Mouse (Mus musculus) limb, embryonic 10.5 days (tissue): ENCODE results near the gene Actl6a. TPM values are rescaled to one million over a fixed set of nuclear protein-coding genes. Genes with fewer than 3 reads are reported as not detected.
"Not testable (repeated sequence)": the region's sequence is repeated elsewhere in the genome, so short reads cannot be mapped to it uniquely, and the experiment has no call there.

ENCODE experiments used
- DNase-seq: peaks from one replicate; pipeline ENCODE4 v3.0.0-alpha.2; 2017; ENCODE audit warnings: low spot score
- H3K27ac ChIP-seq: fragments of 300-500 bp; sonication (generic); 2 replicates; pipeline ENCODE4 v1.5.1; 2016; ENCODE audit warnings: mild to moderate bottlenecking
- H3K27me3 ChIP-seq: fragments of 300-500 bp; sonication (generic); 2 replicates; pipeline ENCODE4 v1.6.1; 2016; ENCODE audit warnings: low read depth, mild to moderate bottlenecking; ENCODE audit not compliant: poor library complexity, severe bottlenecking
- H3K36me3 ChIP-seq: fragments of 300-500 bp; sonication (generic); 2 replicates; pipeline ENCODE4 v1.6.1; 2016; ENCODE audit warnings: mild to moderate bottlenecking, moderate library complexity
- H3K4me1 ChIP-seq: fragments of 300-500 bp; sonication (generic); 2 replicates; pipeline ENCODE4 v1.6.1; 2016
- H3K4me3 ChIP-seq: fragments of 300-500 bp; sonication (generic); 2 replicates; pipeline ENCODE4 v1.5.1; 2016; ENCODE audit warnings: mild to moderate bottlenecking, moderate library complexity
- H3K9me3 ChIP-seq: fragments of 300-500 bp; sonication (generic); replicated peaks from 2 replicates; pipeline ENCODE4 v1.6.1; 2016; ENCODE audit warnings: mild to moderate bottlenecking
- WGBS: fragments of 180-500 bp; shearing (Covaris S2); methylation state at CpG from one replicate; pipeline ENCODE4 v1.1.7; 2016; 5-methylcytosine and 5-hydroxymethylcytosine counted together
- polyA plus RNA-seq: library from polyadenylated mRNA; unstranded; fragments of >200 nt; fragmentation: Nextera tagmentation; extraction: Ambion mirVana; gene quantifications from 2 replicates; pipeline ENCODE4 v1.2.1, GENCODE M21; 2016

The Actl6a gene
- polyA plus RNA-seq, 1 experiment from 2014 or later = 278 TPM

DNA sequence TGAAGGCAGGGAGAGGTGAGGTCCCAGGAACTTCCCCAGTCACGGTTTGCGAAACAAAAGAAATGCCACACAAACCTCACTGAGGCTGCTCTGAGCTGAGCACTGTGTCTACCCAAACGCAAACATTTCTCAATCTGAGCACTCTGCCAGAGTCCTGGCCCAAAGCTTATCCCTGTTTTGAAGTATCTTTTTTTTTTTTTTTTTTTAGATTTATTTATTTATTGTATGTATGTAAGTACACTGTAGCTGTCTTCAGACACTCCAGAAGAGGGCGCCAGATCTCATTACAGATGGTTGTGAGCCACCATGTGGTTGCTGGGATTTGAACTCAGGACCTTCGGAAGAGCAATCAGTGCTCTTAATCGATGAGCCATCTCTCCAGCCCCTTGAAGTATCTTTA is 2.1 kb upstream of the Actl6a start:
- H3K9me3 ChIP-seq, H3K27me3 ChIP-seq, H3K4me1 ChIP-seq, H3K36me3 ChIP-seq, H3K27ac ChIP-seq, DNase-seq, H3K4me3 ChIP-seq: not testable (repeated sequence)
- 91% methylated on average over 6 of the region's 6 CpGs for WGBS

DNA sequence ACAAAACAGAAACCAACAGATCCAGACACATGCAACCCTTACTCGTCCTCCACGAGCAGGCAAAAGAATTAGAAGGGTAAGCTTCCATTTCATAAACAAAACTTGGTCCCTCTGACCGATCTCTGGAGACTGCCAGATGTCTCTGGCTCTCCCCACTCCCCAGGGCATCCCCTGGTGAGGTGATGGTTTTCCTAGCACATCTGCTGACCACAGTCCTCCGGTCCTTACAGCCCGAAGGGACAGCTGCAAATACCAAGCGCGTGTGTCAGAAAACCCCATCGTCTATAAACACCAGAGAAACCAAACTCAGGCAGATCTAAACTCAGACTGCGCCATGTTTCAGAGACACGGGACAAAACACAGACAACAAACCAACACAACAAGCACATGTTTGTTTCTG is 1.5 kb upstream of the Actl6a start:
- DNase-seq, H3K9me3 ChIP-seq, H3K27ac ChIP-seq, H3K36me3 ChIP-seq, H3K27me3 ChIP-seq, H3K4me1 ChIP-seq, H3K4me3 ChIP-seq: not testable (repeated sequence)
- WGBS = 90% methylated on average over 10 of the region's 10 CpGs

DNA sequence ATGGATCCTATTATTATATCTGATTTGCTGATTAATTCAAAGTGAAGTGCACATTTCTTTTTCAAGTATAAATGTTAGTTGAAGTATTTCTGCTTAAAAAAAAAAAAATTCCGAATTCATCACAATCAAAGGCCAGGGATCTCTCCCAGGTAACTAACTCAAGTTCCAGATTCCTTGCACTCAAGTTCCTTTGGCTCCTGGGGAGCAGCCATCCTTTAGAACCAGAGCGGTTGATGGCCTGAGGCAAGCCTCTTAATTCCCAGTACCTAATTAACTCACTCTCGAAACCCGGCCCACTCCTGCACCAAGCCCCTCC is 1.9 kb downstream of the Actl6a start:
- H3K9me3 ChIP-seq = no peaks in the 10 kb centered on the region
- H3K36me3 ChIP-seq = peaks cover 20% of the 10 kb centered on the region
- H3K27ac ChIP-seq = peak overlapping the region; percentile 95
- peaks cover 6% of the 10 kb centered on the region for H3K4me1 ChIP-seq
- WGBS = 6% methylated on average over 4 of the region's 4 CpGs
- peak overlapping the region; percentile 97 for H3K4me3 ChIP-seq
- H3K27me3 ChIP-seq = no peaks in the 10 kb centered on the region
- DNase-seq = no peak

DNA sequence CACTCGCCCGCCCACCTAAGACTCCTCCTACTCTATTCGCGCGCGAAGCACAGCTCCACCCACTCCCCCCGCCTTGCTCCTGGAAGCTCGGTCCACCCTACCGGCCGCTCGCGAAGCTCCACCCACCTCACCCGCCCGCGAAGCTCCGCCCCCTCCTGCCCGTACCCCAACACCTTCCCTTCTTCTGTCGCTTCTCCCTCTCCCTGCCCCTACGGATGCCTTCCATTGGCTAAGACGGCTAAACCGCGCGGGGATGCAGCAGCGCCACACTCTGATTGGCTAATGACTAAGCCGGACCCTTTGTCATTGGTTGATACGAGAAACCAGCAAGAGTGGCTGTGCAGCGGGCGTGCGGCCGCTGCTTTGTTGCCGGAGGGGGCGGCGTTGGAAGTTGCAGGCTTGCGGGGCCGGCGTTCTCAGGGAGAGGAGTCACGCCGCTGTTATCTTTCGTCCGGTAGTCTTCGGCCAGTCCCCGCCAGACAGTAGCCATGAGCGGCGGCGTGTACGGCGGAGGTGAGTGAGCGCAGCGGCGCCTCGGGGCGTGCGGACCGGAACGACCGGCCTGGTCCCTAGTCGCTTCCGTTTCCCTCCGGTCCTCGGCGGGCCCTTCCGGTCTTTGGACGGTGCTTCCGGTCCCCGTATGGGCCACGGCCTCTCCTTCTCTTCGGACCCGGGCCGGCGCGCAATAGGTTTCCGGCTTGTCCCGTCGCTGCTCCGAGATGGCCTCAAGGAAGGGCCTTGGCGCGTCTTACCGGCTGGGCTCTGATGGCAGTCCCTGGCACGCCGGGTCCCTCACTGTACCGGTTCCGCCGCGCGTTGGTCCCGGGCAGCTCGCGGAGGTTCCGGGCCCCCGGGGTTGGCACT is 2.5 kb downstream of the Actl6a start:
- Histone ChIP-seq H3K4me3 (peak overlapping the region; percentile 97), H3K9me3 (no peaks in the 10 kb centered on the region), H3K4me1 (peaks cover 6% of the 10 kb centered on the region), H3K36me3 (peaks cover 26% of the 10 kb centered on the region), H3K27ac (peak overlapping the region; percentile 95), H3K27me3 (no peaks in the 10 kb centered on the region)
- peak; percentile 97 for DNase-seq
- under 1% methylated on average over 90 of the region's 90 CpGs for WGBS

DNA sequence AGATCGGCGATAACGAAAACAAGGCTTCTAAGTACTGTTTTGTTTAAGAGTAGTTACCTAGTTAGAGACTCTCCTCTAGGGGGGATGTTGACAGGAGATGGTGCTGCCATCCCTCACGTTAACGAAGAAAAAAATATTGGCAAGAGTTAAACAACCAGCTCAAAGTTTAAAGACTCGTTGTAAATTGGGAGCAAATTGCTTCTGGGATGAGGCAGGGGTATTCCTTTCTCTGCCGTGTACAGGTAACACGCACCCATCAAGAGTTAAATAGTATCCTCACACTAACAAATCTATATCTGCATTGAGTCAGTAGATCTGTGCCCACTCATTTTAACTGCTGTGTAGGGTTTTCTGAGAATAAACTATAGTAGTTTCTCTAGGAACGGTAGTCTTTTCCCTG is 3.3 kb downstream of the Actl6a start:
- Histone ChIP-seq H3K27ac (peak overlapping the region; percentile 95), H3K4me1 (peaks cover 6% of the 10 kb centered on the region), H3K27me3 (no peaks in the 10 kb centered on the region), H3K36me3 (peaks cover 34% of the 10 kb centered on the region), H3K4me3 (peak overlapping the region; percentile 97), H3K9me3 (no peaks in the 10 kb centered on the region)
- DNase-seq = no peak
- WGBS = 9% methylated on average over 9 of the region's 9 CpGs

DNA sequence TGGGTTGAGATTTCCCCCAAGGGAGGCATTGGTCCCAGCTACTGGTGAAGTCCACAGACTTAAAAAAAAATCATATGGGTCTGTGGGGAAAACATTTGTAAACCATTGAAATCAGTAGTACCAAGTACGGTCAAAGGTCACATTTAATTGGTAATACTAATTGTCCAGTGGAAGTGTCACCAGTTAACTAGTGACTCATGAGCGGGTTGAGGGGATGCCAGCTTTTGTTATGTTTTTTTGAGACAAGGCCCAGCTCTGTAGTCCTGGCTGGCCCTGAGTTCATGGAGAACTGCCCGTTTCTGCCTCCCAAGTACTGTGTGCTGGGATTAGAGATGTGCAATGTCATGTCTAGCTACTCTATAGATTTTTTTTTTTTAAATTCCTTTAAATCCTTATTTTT is 7.6 kb downstream of the Actl6a start:
- Histone ChIP-seq H3K27me3 (no peaks in the 10 kb centered on the region), H3K4me3 (no peak overlapping the region), H3K36me3 (peaks cover 77% of the 10 kb centered on the region), H3K9me3 (no peaks in the 10 kb centered on the region), H3K27ac (no peak overlapping the region), H3K4me1 (peaks cover 6% of the 10 kb centered on the region)
- no peak for DNase-seq
- 96% methylated on average over 3 of the region's 3 CpGs for WGBS

DNA sequence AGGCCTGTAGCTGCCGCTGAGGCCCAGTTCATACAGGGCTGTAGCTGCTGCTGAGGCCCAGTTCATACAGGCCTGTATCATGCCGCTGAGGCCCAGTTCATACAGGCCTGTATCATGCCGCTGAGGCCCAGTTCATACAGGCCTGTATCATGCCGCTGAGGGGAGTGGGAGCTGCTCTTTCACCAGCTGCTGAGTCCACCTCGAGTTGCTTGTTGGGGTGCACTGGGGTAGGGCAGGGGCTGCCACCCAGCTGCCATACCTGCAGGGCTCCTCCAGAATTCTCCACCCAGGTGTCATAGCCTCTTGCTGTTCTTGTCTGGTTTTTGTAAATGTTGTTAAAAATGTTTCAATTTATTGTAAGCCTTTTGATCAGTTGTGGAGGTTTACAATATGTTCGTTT is 11.3 kb downstream of the Actl6a start:
- H3K9me3 ChIP-seq, H3K27ac ChIP-seq, H3K4me3 ChIP-seq, H3K27me3 ChIP-seq, DNase-seq, H3K4me1 ChIP-seq: not testable (repeated sequence)
- H3K36me3 ChIP-seq = peaks cover 100% of the 10 kb centered on the region
- WGBS = 95% methylated on average over 6 of the region's 6 CpGs

DNA sequence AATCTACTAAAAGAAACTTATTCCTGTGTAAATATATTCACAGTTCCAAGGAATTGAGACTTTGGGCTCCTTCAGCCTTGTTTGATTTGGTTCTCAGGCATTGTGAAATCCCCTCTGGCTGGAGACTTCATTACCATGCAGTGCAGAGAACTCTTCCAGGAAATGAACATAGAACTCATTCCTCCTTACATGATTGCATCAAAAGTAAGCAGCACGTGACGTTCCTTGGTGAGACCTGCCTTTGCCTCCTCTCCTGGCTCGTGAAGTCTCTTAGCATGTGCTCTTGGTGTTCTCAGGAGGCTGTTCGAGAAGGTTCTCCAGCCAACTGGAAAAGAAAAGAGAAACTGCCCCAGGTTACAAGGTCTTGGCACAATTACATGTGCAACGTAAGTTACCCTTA is 12.2 kb downstream of the Actl6a start:
- 94% methylated on average over 5 of the region's 5 CpGs for WGBS
- Histone ChIP-seq H3K27me3 (no peaks in the 10 kb centered on the region), H3K4me3 (no peak overlapping the region), H3K4me1 (no peaks in the 10 kb centered on the region), H3K36me3 (peaks cover 100% of the 10 kb centered on the region), H3K27ac (no peak overlapping the region), H3K9me3 (no peaks in the 10 kb centered on the region)
- no peak for DNase-seq

DNA sequence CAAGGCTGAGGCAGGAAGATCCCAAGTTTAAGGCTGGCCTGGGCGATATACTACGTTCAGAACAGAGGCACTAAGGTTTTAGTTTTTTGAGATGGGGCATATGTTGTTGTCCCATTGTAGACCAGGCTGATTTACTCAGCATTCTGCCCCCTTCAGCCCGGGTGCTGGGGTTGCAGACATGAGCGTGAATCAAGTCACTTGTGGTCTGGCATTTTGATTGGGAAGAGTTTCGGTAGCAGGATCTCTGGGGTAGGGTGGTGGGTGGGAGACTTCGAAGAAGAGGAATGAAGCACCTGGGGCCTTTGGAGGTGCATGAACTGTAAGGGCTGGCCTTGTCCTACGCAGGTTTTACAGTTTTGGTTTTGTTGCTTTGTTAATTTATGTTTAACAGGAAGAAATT is 18.1 kb downstream of the Actl6a start:
- no peak overlapping the region for H3K4me3 ChIP-seq
- 95% methylated on average over 7 of the region's 7 CpGs for WGBS
- H3K4me1 ChIP-seq = no peaks in the 10 kb centered on the region
- no peak for DNase-seq
- peaks cover 99% of the 10 kb centered on the region for H3K36me3 ChIP-seq
- no peaks in the 10 kb centered on the region for H3K27me3 ChIP-seq
- H3K27ac ChIP-seq = no peak overlapping the region
- no peaks in the 10 kb centered on the region for H3K9me3 ChIP-seq

DNA sequence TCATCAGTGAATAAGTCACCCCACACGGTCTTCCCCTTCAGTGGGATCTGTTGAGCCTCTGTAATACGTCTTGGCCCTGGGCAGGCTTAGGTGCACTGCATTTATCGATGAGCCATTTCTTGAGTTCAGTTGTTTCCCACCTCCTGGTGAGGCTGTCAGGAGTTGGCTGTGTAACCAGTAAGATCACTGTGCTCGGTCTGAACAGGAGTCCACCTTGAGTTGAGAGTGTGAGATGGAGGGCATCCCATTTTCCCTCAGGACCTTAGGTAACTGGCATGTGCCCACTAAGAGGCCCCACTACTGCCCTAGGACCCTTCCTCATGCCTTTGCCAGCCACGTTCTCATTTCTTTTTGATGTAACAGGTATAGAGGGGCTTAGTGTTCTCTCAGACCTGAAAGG is 19.9 kb downstream of the Actl6a start:
- WGBS = 91% methylated on average over 5 of the region's 5 CpGs
- Histone ChIP-seq H3K9me3 (no peaks in the 10 kb centered on the region), H3K4me3 (no peak overlapping the region), H3K4me1 (no peaks in the 10 kb centered on the region), H3K27me3 (no peaks in the 10 kb centered on the region), H3K27ac (no peak overlapping the region), H3K36me3 (peaks cover 98% of the 10 kb centered on the region)
- no peak for DNase-seq

DNA sequence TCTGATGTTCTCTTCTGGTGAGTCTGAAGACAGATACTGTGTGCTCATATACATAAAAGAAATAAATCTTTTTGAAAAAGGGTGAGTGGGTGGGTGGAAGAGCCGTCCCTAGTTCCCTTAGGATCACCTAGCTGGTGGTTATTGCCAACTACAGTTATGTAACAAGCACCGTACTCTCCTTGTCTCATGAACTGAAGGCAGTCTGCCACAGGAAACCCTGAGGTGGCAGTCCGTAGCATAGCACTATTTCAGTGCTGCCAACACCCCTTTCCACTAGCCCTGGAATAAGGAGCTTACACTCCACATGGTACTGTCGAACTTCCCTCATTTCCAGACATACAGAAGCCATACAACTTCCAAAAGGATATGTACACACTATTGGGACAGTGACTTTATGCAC is 21.8 kb downstream of the Actl6a start:
- Histone ChIP-seq H3K4me1 (no peaks in the 10 kb centered on the region), H3K4me3 (no peak overlapping the region), H3K27ac (no peak overlapping the region), H3K27me3 (no peaks in the 10 kb centered on the region), H3K36me3 (peaks cover 97% of the 10 kb centered on the region), H3K9me3 (no peaks in the 10 kb centered on the region)
- 87% methylated on average over 4 of the region's 4 CpGs for WGBS
- no peak for DNase-seq

DNA sequence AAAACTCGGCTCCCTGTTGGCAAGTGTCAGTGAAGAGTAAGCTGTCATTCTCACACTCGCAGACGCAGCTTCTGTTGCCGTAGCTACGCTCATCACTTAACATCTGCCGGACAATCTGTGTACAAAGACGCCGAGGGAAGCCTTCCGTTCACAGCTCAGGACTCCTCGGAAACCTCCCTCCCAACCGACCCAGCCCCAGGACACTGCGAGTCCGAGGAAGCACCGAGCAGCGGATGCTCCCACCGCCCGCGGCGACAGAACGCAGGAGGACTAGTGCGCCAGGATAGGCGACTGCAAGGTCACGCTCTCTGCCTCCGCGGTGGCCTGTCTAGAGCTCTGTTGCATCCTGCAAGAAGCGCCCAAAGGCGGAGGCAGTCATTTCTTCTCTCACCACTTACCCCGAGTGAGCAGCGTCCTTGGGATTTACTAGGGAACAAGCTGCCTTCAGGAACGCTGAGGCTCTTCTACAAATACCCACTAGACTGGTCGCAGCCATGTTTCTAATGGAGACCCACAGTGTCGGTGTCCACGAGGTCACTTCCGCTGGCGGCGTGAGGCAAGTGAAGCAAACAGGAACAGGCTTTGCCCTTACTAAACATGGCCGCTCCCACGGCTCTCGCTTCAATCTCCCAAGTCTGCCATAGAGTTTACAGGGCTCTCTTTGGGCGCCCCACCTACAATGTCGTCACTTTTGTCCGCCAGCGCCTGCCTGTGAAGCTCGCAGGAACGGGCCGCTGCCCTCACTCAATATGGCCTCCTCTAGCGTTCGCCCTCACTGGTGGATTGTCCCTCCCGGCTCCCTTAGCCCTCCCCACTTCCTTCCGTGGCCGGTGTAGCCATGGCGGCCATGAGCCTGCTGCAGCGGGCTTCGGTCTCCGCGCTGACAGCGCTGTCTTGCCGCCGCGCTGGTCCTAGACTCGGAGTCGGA is 30.4 kb downstream of the Actl6a start, which contains the start of gene Ndufb5:
Gene Ndufb5, plus strand, starts transcription at position 747 of the 928 bp plus-strand sequence.
- under 1% methylated on average over 62 of the region's 62 CpGs for WGBS
- Histone ChIP-seq H3K27me3 (no peaks in the 10 kb centered on the region), H3K36me3 (peaks cover 53% of the 10 kb centered on the region), H3K4me1 (peaks cover 19% of the 10 kb centered on the region), H3K9me3 (no peaks in the 10 kb centered on the region), H3K27ac (peak within 1 kb of the TSS; percentile 83), H3K4me3 (peak within 1 kb of the TSS; percentile 90)
- peak; percentile 94 for DNase-seq

DNA sequence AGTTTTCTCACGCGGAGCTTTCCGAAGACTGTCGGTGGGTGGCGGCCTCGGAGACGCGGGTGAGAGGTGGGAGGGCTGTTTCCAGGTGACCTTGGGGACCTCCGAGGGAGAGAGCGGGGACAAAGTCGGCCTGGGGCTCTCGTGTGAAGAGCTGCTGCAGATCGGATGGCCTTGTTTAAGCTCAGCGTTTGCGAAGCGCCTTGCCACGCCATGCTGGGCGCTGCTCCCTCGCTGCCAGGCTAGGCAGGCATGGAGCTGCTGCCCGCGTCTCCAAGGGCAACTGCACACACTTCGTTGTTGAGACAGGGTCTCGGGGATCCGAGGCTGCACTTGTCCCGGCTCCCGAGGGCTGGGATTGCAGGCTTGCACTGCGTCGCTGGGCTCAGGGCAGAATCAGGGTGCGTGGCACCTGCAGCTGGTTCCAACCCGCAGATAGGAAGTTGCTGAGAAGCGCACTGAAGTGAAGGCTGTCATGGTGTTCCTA is 31.1 kb downstream of the Actl6a start, which contains the start of gene Mrpl47:
Gene Mrpl47, minus strand, starts transcription at position 434 of the 484 bp plus-strand sequence.
- Histone ChIP-seq H3K4me1 (peaks cover 19% of the 10 kb centered on the region), H3K27me3 (no peaks in the 10 kb centered on the region), H3K27ac (peak within 1 kb of the TSS; percentile 83), H3K4me3 (peak within 1 kb of the TSS; percentile 90), H3K36me3 (peaks cover 53% of the 10 kb centered on the region), H3K9me3 (no peaks in the 10 kb centered on the region)
- no peak for DNase-seq
- under 1% methylated on average over 31 of the region's 31 CpGs for WGBS
